Mouse (Mus musculus) heart, embryonic 10.5 days (tissue): Measurements from ENCODE around the gene Megf8. TPM values are rescaled to one million over a fixed set of nuclear protein-coding genes. Genes with fewer than 3 reads are reported as not detected.

ENCODE experiments used
- DNase-seq: peaks from one replicate; pipeline ENCODE4 v3.0.0-alpha.2; 2017; ENCODE audit warnings: low spot score
- H3K27ac ChIP-seq: fragments of 300-500 bp; sonication (generic); 2 replicates; pipeline ENCODE4 v1.5.1; 2016; ENCODE audit warnings: mild to moderate bottlenecking
- H3K27me3 ChIP-seq: fragments of 300-500 bp; sonication (generic); 2 replicates; pipeline ENCODE4 v1.6.1; 2016; ENCODE audit warnings: mild to moderate bottlenecking; ENCODE audit not compliant: poor library complexity, insufficient read depth, severe bottlenecking
- H3K36me3 ChIP-seq: fragments of 300-500 bp; sonication (generic); 2 replicates; pipeline ENCODE4 v1.6.1; 2016; ENCODE audit warnings: mild to moderate bottlenecking, moderate library complexity
- H3K4me1 ChIP-seq: fragments of 300-500 bp; sonication (generic); 2 replicates; pipeline ENCODE4 v1.6.1; 2016; ENCODE audit warnings: mild to moderate bottlenecking
- H3K4me3 ChIP-seq: fragments of 300-500 bp; sonication (generic); 2 replicates; pipeline ENCODE4 v1.5.1; 2016; ENCODE audit warnings: mild to moderate bottlenecking, moderate library complexity
- H3K9me3 ChIP-seq: fragments of 300-500 bp; sonication (generic); 2 replicates; pipeline ENCODE4 v1.6.1; 2016; ENCODE audit warnings: mild to moderate bottlenecking, moderate library complexity
- WGBS: fragments of 180-500 bp; shearing (Covaris S2); methylation state at CpG from one replicate; pipeline ENCODE4 v1.1.7; 2016; 5-methylcytosine and 5-hydroxymethylcytosine counted together
- polyA plus RNA-seq: library from polyadenylated mRNA; unstranded; fragments of >200 nt; fragmentation: Nextera tagmentation; extraction: Ambion mirVana; gene quantifications from 2 replicates; pipeline ENCODE4 v1.2.1, GENCODE M21; 2016

Gene Megf8
- polyA plus RNA-seq, 1 experiment from 2014 or later = 11.2 TPM

DNA sequence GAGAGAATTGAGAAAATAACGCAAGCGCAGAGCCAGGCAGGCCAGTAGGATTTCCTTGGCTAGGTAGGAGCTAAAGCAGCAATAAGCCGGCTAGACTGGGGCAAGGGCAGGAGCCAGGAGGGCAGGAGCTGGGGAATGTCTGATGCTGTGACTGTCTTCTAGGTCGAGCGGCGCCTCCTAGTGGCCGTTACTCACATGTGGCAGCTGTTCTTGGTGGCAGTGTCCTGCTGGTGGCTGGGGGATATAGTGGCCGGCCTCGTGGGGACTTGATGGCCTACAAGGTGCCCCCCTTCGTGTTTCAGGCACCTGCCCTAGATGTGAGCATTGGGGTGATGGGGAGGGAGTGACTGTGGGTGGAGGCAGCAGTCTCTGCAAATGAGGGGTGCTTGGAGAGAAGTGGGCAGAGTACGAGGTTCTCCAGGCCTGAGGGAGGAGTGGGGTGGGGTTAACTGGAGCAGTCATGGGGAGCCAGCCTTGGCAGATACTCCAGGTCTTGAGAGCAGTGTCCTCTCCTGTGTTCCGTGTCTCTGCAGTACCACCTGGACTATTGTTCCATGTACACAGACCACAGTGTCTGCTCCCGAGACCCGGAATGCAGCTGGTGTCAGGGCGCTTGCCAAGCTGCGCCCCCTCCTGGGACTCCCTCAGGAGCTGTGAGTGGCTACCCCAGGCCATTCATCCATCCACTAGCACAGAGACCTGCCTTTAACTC is 16.8 kb downstream of the Megf8 start:
- WGBS = 44% methylated on average over 16 of the region's 16 CpGs
- H3K9me3 ChIP-seq = no peaks in the 10 kb centered on the region
- peaks cover 72% of the 10 kb centered on the region for H3K36me3 ChIP-seq
- no peak overlapping the region for H3K27ac ChIP-seq
- DNase-seq = peak; percentile 92
- H3K27me3 ChIP-seq = no peaks in the 10 kb centered on the region
- peaks cover 11% of the 10 kb centered on the region; the same call in 1 of the 2 replicates for H3K4me1 ChIP-seq
- H3K4me3 ChIP-seq = no peak overlapping the region

DNA sequence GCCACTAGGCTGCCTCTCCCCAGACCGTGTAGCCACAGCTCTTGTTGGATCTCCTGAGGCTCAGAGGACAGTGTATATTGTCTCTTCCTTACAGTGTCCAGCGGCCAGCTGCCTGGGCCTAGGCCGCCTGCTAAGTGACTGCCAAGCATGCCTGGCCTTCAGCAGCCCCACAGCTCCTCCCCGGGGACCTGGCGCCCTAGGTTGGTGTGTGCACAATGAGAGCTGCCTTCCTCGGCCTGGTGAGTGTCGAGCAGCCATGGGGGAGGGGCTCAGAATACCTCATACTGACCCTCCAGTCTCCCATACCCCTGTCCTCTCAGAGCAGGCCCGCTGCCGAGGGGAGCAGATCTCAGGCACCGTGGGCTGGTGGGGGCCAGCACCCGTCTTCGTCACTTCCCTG is 17.5 kb downstream of the Megf8 start:
- Histone ChIP-seq H3K4me1 (peaks cover 11% of the 10 kb centered on the region; the same call in 1 of the 2 replicates), H3K4me3 (no peak overlapping the region), H3K27ac (no peak overlapping the region), H3K9me3 (no peaks in the 10 kb centered on the region), H3K36me3 (peaks cover 77% of the 10 kb centered on the region), H3K27me3 (no peaks in the 10 kb centered on the region)
- DNase-seq = no peak
- 81% methylated on average over 12 of the region's 12 CpGs for WGBS

DNA sequence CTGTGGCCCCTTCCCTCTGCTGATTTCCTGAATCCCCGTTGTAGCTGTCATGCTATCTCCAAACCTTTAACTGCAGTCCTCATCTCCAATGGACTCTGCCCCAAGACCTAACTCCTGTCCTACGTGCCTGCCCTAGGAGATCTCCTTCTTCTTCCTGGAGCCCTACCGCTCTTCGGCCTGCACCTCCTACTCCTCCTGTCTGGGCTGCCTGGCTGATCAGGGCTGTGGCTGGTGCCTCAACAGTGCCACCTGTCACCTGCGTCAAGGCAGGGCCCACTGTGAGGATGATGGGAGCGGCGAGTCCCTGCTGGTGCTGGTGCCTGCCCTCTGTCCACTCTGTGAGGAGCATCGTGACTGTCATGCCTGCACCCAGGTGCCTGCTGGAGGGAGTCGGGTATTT is 22.4 kb downstream of the Megf8 start:
- 86% methylated on average over 9 of the region's 9 CpGs for WGBS
- H3K36me3 ChIP-seq = peaks cover 79% of the 10 kb centered on the region

DNA sequence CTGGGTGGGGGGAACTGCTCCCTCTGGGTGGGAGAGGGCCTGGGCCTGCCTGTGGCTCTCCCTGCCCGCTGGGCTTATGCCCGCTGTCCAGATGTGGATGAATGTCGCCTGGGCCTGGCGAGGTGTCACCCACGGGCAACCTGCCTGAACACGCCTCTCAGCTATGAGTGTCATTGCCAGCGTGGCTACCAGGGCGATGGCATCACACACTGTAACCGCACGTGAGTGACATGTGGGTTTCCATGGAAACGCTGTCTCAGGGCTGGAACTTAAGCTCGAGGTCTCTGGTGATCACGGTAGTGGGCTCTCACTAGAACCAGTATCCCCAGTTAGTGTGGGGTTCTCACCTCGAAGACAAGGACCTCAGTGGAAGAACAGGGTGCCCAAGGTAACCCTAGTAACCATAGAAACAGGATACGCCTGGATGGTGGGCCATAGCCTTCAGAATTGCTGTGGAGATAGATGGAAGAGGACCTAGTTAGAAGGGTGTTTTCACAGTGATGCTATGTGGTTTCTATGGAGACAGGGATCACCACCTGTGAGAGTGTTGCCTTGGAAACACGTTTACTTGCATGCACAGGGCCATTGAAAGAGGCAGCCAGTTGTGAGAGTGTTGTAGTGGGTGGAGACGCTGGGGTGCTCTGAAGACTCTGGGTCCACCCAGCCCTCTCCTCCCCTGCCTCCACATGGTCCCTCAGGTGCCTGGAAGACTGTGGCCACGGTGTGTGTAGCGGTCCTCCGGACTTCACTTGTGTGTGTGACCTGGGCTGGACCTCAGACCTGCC is 24.2 kb downstream of the Megf8 start:
- WGBS = 87% methylated on average over 20 of the region's 20 CpGs
- Histone ChIP-seq H3K27ac (no peak overlapping the region), H3K27me3 (no peaks in the 10 kb centered on the region), H3K4me3 (no peak overlapping the region), H3K36me3 (peaks cover 62% of the 10 kb centered on the region), H3K4me1 (peaks cover 8% of the 10 kb centered on the region; the same call in 1 of the 2 replicates), H3K9me3 (no peaks in the 10 kb centered on the region)
- DNase-seq = no peak

More for the DNA sequence above, 22.4 kb downstream of the Megf8 start:
- DNase-seq = no peak
- Histone ChIP-seq H3K4me3 (no peak overlapping the region), H3K27ac (no peak overlapping the region), H3K4me1 (no peaks in the 10 kb centered on the region), H3K27me3 (no peaks in the 10 kb centered on the region), H3K9me3 (no peaks in the 10 kb centered on the region)

DNA sequence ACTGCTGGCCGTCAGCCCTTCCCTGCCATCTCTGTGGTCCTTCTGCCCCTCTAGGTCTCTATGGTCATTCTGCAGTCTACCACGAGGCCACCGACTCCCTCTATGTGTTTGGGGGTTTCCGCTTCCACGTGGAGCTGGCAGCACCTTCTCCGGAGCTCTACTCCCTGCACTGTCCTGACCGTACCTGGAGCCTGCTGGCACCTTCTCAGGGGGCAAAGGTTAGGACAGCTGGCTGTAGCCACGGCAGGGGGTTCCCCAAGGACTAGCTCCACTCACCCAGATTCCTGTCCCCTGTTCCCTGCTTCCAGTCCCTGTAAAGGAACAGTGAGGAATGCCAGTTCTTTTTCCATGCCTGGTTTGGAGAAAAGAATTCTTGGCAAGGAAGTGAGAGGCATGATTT is 31.9 kb downstream of the Megf8 start:
- 84% methylated on average over 8 of the region's 8 CpGs for WGBS
- no peaks in the 10 kb centered on the region for H3K27me3 ChIP-seq

DNA sequence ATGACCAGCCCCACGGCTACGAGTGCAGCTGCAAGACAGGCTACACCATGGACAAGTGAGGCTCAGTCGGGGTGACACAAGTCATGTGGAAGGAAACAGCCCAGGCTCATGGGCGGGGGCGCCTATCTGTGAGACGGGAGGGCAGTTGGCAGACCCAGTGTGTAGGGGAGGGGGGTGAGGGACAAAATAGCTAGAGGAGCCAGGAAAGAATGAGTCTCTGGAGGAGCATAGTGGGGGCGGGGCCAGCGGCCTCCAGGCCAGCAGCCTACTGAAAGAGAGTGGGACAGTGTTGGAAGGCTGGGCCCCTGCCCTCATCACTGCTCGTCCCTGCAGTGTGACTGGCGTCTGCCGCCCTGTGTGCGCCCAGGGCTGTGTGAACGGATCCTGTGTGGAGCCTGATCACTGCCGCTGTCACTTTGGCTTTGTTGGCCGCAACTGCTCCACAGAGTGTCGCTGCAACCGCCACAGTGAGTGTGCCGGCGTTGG is 41.8 kb downstream of the Megf8 start:
- DNase-seq = no peak
- 81% methylated on average over 19 of the region's 19 CpGs for WGBS
- peaks cover 7% of the 10 kb centered on the region for H3K4me1 ChIP-seq
- no peaks in the 10 kb centered on the region for H3K27me3 ChIP-seq
- peaks cover 79% of the 10 kb centered on the region for H3K36me3 ChIP-seq
- H3K4me3 ChIP-seq = no peak overlapping the region
- no peaks in the 10 kb centered on the region for H3K9me3 ChIP-seq
- H3K27ac ChIP-seq = 0 out of 2 replicates have a peak overlapping the region, but pooled peaks have one; percentile 6

More for the DNA sequence above, 31.9 kb downstream of the Megf8 start:
- H3K4me3 ChIP-seq = no peak overlapping the region
- no peak for DNase-seq
- H3K27ac ChIP-seq = no peak overlapping the region
- peaks cover 11% of the 10 kb centered on the region; the same call in 1 of the 2 replicates for H3K9me3 ChIP-seq
- H3K36me3 ChIP-seq = peaks cover 72% of the 10 kb centered on the region
- peaks cover 8% of the 10 kb centered on the region; the same call in 1 of the 2 replicates for H3K4me1 ChIP-seq

DNA sequence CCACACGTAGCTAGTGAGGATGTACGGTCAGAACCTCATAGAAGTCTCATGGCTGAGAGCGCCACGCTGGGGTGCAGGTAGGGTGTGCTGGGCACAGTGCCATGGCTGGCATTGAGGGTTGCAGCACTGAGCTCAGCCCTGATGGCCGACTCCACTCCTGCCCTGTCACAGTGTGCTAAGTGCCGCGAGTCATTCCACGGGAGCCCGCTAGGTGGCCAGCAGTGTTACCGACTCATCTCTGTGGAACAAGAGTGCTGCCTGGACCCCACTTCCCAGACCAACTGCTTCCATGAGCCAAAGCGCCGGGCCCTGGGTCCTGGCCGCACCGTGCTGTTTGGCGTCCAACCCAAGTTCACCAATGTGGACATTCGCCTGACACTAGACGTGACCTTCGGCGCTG is 46.2 kb downstream of the Megf8 start:
- Histone ChIP-seq H3K36me3 (peaks cover 53% of the 10 kb centered on the region), H3K4me1 (peaks cover 13% of the 10 kb centered on the region), H3K27ac (no peak overlapping the region), H3K4me3 (no peak overlapping the region), H3K9me3 (no peaks in the 10 kb centered on the region), H3K27me3 (peaks cover 38% of the 10 kb centered on the region)
- no peak for DNase-seq
- WGBS = 82% methylated on average over 19 of the region's 19 CpGs

DNA sequence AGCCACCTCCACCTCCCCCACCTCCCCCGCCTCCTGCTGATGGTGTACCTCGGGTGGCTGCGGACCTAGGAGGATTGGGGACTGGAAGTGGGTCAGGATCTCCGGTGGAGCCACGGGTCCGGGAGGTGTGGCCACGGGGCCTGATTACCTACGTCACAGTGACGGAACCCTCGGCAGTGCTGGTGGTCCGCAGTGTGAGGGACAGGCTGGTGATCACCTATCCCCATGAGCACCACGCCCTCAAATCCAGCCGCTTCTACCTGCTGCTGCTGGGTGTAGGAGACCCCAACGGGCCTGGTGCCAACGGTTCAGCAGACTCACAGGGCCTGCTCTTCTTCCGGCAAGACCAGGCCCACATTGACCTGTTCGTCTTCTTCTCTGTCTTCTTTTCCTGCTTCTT is 46.7 kb downstream of the Megf8 start:
- H3K36me3 ChIP-seq = peaks cover 48% of the 10 kb centered on the region

DNA sequence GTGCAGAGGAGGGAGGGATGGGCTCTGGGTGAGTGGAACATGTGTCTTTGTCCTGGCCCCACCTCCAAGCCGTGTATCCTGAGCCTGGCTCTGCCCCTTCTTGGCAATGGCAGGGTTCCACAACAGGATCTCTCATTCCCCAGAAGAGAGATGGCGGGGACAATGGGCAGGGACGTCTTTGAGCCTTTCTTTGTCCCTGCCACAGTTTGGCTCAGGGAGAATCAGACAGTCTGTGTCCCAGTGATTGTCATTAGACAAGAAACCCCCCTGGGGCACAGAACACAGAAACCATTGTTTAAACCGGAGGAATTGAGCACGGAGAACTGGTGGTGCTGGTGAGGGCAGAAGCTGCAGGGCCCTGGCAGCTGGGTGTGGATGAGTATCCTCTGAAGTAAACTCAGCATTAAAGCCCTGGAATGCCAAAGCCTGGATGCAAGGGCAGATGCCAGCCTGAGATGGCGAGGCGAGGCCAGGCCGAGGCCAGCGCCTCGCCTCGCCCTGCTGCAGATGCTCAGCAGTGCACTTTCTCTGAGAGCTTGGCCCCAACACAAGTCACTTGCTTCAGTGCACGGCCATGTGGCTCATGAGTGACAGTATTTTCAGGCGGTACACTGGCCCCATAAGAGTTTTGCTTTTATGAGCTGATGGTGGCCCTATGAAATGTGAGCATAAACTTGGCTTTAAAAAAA is 49.1 kb downstream of the Megf8 start:
- peaks cover 24% of the 10 kb centered on the region for H3K36me3 ChIP-seq
- no peaks in the 10 kb centered on the region for H3K9me3 ChIP-seq
- WGBS = 54% methylated on average over 13 of the region's 13 CpGs
- H3K4me1 ChIP-seq = peaks cover 8% of the 10 kb centered on the region; the same call in 1 of the 2 replicates
- peaks cover 67% of the 10 kb centered on the region for H3K27me3 ChIP-seq
- H3K4me3 ChIP-seq = no peak overlapping the region
- H3K27ac ChIP-seq = no peak overlapping the region
- DNase-seq = no peak

More for the DNA sequence above, 46.7 kb downstream of the Megf8 start:
- Histone ChIP-seq H3K9me3 (no peaks in the 10 kb centered on the region), H3K4me3 (no peak overlapping the region), H3K27me3 (peaks cover 43% of the 10 kb centered on the region), H3K27ac (no peak overlapping the region), H3K4me1 (peaks cover 9% of the 10 kb centered on the region; the same call in 1 of the 2 replicates)
- WGBS = 93% methylated on average over 17 of the region's 17 CpGs
- DNase-seq = no peak

DNA sequence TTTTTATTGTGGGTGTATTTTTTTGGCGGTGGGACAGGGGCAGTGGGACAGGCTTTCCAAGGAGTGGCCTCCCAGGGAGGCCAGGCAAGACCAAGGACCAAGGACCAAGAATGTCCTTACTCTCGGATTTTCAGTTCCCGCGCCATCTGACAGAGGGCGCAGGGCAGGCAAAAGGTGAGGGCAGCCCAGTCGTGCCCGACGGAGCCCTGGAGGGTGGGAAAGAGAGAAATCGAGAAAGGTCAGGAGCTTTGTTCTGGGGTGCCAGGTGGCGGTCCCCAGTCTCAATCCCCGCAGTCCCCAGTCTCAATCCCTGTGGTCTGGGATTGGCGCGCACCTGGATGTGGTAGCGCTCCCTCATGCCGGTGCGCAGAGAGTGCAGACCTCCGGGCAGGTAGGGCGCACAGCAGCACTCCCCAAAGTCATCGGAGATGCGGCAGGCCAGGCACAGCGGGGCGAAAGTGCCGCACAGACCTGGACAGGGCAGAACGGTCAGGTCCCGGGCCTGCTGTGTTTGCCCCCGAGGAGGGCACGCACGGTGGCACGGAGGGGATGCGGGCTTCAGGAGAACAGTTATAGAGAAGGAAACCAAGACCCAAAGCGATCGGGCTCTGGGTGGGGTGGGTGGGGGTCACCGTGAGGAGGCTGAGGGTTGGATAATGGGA is 50.8 kb downstream of the Megf8 start:
- DNase-seq = no peak
- H3K4me1 ChIP-seq = peaks cover 8% of the 10 kb centered on the region; the same call in 1 of the 2 replicates
- H3K9me3 ChIP-seq = no peaks in the 10 kb centered on the region
- WGBS = 3% methylated on average over 33 of the region's 33 CpGs
- no peak overlapping the region for H3K27ac ChIP-seq
- H3K4me3 ChIP-seq = peak overlapping the region; percentile 37
- H3K27me3 ChIP-seq = peaks cover 68% of the 10 kb centered on the region
- peaks cover 15% of the 10 kb centered on the region for H3K36me3 ChIP-seq

DNA sequence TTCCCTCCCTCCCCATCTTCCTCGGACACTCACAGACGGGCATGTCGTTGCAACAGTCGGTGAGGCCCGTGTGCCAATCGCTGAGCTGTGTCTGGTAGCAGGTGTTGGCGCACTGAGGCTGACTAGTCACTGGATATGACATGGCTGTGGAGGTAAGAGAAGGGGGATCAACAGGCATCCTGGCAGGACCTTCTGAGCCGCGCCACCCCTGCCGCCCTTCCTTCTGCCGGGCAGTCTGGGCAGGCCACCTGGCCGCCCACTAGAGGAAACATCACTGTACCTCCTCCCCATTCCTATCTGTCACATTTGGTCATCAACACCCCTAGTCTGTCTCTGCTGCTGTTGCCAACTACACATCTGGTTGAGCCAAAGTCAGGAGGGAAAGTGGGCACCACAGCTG is 51.4 kb downstream of the Megf8 start:
- Histone ChIP-seq H3K4me3 (no peak overlapping the region), H3K36me3 (peaks cover 12% of the 10 kb centered on the region), H3K27ac (no peak overlapping the region), H3K27me3 (peaks cover 68% of the 10 kb centered on the region), H3K9me3 (no peaks in the 10 kb centered on the region), H3K4me1 (peaks cover 8% of the 10 kb centered on the region; the same call in 1 of the 2 replicates)
- DNase-seq = no peak
- 24% methylated on average over 12 of the region's 12 CpGs for WGBS

DNA sequence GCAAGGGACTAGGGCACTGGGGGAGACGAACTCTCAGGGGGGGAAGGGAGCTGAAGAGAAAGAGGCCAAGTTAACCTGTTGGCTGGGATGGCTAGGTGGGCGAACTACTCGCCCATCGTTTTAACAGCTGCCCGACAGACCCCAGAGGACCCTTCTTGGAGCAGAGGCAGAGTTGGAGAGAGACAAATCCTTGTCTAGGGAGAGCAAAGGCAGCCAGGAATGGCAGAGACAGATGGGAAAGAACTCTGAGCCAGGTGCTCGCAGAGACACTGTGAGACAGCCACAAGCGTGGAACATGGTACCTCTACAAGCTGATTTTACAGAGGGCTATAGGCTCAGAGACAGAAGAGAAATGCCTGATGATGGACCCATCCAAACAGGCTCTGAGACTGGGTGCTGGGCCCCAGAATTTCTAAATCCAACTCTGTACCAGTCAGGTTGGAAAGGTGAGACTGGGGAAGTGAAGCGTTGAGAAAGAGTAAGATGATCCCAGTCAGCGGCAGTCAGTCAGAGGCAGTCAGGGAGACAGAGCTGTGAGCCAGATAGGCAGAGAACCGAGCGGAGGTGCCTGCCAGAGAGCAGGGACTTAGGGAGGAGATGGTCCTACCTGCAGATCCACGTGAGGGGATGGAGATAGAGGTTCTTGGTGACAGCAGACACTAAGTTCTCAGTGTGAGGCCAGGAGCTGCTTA is 52.2 kb downstream of the Megf8 start, which contains the start of gene Cnfn:
Cnfn (minus strand) TSS at position 667 of the 692 bp plus-strand sequence.
- H3K4me1 ChIP-seq = peaks cover 8% of the 10 kb centered on the region; the same call in 1 of the 2 replicates
- H3K27me3 ChIP-seq = peaks cover 65% of the 10 kb centered on the region
- no peak for DNase-seq
- H3K27ac ChIP-seq = no peak within 1 kb of the TSS
- H3K9me3 ChIP-seq = no peaks in the 10 kb centered on the region
- no peak within 1 kb of the TSS for H3K4me3 ChIP-seq
- WGBS = 44% methylated on average over 12 of the region's 12 CpGs
- H3K36me3 ChIP-seq = peaks cover 3% of the 10 kb centered on the region
